Mouse (Mus musculus) heart, postnatal 14 days (tissue): ENCODE data around the gene Erh. TPM values are rescaled to one million over a fixed set of nuclear protein-coding genes. Genes with fewer than 3 reads are reported as not detected.
A peak's percentile ranks its signal among the peaks of the same experiment; 100 is the strongest.

Source experiments
- DNase-seq, 2 experiments: peaks; one replicate each; pipeline ENCODE4 v3.0.0; 2021 to 2022
- intact Hi-C: fragments of 180-260 bp; cut with DNase I; formaldehyde crosslinking; loops from one replicate; pipeline ENCODE4 v1.15.1; 2025
- long read RNA-seq, 2 experiments: library from polyadenylated mRNA; stranded (forward); transcript quantifications; one replicate each; pipeline ENCODE4 v2.0.0; 2021
- total RNA-seq, 2 experiments: library from RNA; stranded (reverse); gene quantifications; 2 replicates each; pipeline ENCODE4 v1.2.3; 2021

Erh gene
- total RNA-seq, result 10 to 100 TPM; 24.8 to 28.6 TPM
- long read RNA-seq, experiment 1, transcript Erh-201 (4 exons, 1,293 nt), result major isoform, 135 of 137 reads
- long read RNA-seq, experiment 1, partial matches to known transcripts, result 0 of 137 reads
- long read RNA-seq, experiment 1, other reads (novel, unspliced or antisense), result 0 of 137 reads
- long read RNA-seq, experiment 2, transcript Erh-201 (4 exons, 1,293 nt), result major isoform, 77 of 84 reads
- long read RNA-seq, experiment 2, partial matches to known transcripts, result 2 of 84 reads
- long read RNA-seq, experiment 2, other reads (novel, unspliced or antisense), result 1 of 84 reads

DNA sequence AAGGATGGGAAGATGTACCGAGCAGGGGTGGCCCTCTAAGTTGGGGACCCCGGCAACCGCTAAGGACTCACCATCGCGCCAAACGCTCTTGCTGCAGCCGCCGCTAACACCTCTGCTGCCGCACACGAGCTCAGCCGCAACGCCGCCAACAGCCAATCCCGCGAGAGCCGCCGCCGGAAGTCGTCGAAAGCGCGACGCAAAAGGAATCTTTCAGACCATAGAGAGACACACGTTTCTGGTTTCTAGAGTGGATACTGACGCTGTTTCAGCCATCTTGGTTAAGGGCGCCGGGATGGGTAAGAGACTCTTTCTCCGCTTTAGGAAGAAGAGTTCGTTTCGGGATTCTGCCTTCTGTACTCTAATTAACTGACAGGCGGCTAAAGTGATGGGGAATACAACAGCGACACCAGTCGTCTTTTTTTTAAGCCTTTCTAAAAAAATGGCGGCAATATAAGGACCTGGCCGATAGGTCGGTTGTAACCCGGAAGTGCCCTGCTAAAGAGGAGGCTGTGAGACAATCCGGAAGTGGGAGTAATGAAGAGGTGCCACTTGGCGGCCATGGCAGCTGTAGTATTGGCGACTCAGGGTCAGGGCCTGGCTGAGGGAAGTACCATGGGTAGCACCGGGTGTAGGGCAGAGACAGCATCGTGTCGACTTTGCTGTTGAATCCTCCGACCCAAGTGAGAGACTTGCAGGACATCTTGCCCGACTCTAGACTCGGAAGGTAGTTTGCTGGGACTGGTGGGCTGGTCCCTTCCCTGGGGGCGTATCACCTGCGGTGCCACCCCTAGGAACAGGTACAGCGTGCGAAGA lies at the start of gene Erh, which contains the start of gene Slc39a9:
Erh (minus strand) TSS at position 649 of the 813 bp plus-strand sequence.
Slc39a9 (plus strand) TSS at position 191 of the 813 bp plus-strand sequence.
- intact Hi-C loops, result no loop called here
- DNase-seq, result peak; percentile 92 to 93

GRCm38 (mm10) chr12:80693700-80694099 lies 49.6 kb upstream of the Erh start:
- no peak for DNase-seq
- intact Hi-C loops, result no loop called here

DNA sequence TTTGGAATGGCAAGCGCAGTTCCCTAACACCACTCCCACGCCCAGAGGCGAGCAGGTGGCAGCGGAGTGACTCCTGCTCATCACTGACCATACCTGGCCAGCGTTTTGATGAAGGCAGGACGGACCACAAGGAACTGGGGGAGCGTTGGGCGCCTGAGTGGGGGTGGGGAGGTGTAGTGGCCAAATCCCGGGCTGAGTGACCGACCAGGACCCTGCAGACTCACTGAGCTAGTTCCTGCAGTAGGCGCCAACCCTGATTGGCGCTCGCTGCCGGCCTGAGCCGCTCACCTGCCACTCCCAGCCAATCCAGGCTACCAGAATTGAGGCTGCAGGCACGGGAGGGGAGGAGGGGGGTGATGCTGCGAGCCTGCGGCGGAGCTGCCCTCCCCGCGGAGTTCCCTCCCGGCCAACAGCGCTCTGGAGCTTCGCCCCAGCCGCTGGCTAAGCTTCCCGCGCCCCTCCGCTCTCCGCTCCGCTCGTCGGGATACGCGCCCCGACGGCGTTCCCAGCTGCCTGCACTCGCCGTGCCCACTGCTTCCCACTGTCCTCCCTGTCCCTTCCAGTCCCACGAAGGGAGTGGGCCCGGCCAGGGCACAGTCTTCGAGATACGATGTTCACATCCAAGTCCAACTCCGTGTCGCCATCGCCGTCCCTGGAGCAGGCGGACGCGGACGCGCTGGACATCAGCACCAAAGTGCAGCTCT lies 48.3 kb upstream of the Erh start, which contains the start of gene Plekhd1:
Plekhd1 (plus strand) TSS at position 323 of the 704 bp plus-strand sequence.
- intact Hi-C loops, result no loop called here
- DNase-seq, result peak; percentile 37 to 42

- intact Hi-C loops, result no loop called here
These were observed 47.5 kb upstream of the Erh start for GRCm38 (mm10) chr12:80691671-80692091.

GRCm38 (mm10) chr12:80689696-80690095 lies 45.6 kb upstream of the Erh start:
- DNase-seq, result no peak
- intact Hi-C loops, result no loop called here

More at GRCm38 (mm10) chr12:80691671-80692091, 47.5 kb upstream of the Erh start:
- no peak for DNase-seq

- DNase-seq, result peak; percentile 31 to 51
- intact Hi-C loops, result no loop called here
These were observed 43.7 kb upstream of the Erh start for GRCm38 (mm10) chr12:80687788-80688211.

- intact Hi-C loops, result loop anchor here (5.0 kb wide), 2 partner anchors 38 to 527 kb away; no protein-coding TSS in a partner anchor
- no peak for DNase-seq
These were observed 40.2 kb upstream of the Erh start for GRCm38 (mm10) chr12:80684316-80684715.

DNA sequence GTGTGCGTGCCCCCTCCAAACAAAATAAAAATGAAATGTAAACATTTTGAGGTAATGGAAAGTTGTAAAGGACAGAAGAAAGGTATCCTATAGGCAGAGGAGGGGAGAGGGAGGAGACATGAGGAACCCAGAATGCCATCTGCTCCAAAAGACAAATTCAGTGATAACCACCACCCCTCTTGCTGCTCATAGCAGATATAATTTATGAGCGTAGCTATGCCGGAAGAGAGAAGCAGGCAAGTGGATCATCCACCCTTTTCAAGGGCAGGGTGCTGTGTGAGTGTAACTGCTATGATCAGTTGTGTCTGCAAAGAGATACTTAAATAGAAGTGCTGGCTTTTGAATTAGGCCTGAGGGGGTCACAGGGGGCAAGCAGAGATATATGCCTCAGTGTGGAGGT lies 39.4 kb upstream of the Erh start:
- intact Hi-C loops, result loop anchor here (5.0 kb wide), 2 partner anchors 39 to 526 kb away; no protein-coding TSS in a partner anchor
- DNase-seq, result no peak

DNA sequence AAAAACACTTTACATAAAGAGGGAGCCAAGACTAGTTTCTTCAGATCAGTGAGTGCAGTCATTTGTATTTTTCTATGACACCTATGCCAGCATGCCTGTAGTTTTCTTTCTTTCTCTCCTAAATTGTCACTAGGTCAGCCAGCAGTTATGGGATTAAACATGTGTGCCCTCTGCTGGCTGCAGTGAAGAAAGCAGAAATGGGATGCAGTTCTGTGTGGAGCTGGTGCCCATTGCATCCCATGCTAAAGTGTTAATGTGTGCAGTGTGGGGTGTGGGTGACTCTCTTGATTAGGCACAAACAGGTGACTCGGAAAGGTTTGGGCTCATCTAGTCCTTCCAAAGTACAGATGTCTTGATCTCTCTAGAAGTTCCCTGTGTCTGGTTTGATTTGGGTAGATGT lies 37.2 kb upstream of the Erh start:
- intact Hi-C loops, result loop anchor here (5.0 kb wide), 2 partner anchors 41 to 524 kb away; no protein-coding TSS in a partner anchor

GRCm38 (mm10) chr12:80673170-80673569 lies 29.0 kb upstream of the Erh start:
- intact Hi-C loops, result loop anchor here (5.0 kb wide), 1 partner anchor 176 kb away; no protein-coding TSS in a partner anchor
- peak; percentile 42 to 70 for DNase-seq

More for the DNA sequence above, 37.2 kb upstream of the Erh start:
- DNase-seq, result peak in 1 of 2 experiments; percentile 48

DNA sequence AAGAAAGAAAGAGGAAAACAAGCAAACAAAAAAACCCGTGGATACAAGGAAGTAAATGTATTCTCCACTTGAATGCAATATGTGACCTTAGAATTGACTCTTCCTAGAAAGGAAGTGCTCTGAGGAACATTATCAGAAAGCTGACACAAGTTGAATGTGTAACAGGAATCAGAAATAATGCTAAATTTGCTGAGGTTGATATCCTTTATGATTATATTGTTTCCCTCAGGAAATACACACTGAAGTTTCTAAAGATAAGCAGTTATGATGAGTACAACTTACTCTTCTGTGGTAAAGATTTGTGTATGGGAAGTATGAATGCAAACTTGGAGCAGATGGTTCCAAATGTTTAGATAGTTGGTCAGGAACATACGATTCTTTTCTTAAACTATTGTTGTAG lies 24.2 kb upstream of the Erh start:
- intact Hi-C loops, result loop anchor here (5.0 kb wide), 1 partner anchor 36 kb away; no protein-coding TSS in a partner anchor

DNA sequence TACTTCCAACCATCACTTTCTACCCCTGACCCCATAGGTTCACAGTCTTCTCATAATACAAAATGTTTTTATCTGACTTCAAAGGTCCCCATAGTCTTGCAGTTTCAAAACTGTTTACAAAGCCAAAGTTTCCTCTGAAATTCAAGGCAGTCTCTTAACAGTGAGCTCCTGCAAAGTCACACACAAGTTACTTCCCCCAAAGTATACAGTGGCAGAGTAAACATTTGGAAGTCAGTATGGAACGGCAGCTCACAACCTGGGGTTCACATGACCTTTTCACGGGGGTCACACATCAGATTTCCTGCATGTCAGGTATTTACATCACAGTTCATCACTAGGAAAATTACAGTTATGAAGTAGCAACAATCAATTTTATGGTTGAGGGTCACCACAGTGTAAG lies 19.8 kb upstream of the Erh start:
- no peak for DNase-seq
- intact Hi-C loops, result no loop called here

More for the DNA sequence above, 24.2 kb upstream of the Erh start:
- no peak for DNase-seq

GRCm38 (mm10) chr12:80662322-80662721 lies 18.2 kb upstream of the Erh start:
- intact Hi-C loops, result no loop called here

GRCm38 (mm10) chr12:80658661-80659060 lies 14.5 kb upstream of the Erh start:
- intact Hi-C loops, result no loop called here
- no peak for DNase-seq

More at GRCm38 (mm10) chr12:80662322-80662721, 18.2 kb upstream of the Erh start:
- DNase-seq, result no peak

DNA sequence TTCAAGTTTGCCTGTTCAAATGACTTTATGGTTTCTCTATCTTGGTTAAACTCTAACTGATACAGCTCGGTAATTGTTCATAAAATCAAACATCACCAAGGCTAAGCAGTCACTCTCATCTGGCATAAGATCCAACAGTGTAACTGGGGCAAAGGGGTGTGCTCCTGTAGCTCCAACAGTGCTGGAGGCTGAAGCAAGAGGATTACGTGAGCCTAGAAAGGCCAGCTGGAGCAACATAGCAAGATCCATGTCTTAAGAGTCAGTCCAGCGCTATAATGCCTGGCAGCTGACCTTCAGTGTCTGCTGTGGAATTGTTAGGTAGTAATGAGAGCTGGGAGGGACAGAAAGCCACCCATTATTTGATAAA lies 10.5 kb upstream of the Erh start:
- DNase-seq, result peak; percentile 6 to 7
- intact Hi-C loops, result no loop called here

DNA sequence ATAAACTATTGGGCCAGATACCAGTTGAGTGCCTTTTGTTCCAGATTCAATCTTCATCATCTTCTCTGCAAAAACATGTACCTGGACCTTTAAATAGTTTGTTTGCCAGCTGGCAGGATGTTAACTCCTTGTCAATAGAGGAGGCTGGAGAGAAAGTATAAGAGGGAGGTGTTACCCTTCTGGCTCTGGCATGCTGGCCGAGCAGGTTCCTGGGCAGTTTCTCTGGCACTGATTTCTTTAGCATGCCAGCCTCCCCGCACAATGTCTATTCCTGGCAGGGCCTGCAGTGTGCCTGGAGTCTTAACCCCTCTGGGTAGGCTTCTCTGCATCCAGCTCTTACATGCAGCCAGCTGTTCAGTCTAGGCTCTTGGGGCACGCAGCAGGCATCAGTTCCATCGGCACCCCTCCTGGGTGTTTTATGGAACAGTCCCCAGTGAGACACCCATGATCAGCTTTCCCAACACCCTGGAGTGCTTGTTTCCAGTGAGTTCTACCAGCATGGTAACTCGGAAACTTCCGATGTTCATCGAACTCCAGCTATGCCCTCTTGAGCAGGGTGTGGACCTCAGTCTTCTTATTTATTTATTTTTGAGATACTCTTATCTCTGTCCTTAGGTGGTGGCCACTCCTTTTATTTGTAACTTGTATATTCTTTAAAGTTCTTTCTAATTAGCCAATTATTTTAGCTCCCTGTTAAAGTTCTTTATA lies 10.0 kb upstream of the Erh start:
- intact Hi-C loops, result no loop called here
- peak; percentile 31 to 54 for DNase-seq

GRCm38 (mm10) chr12:80646377-80646776 lies 2.2 kb upstream of the Erh start:
- intact Hi-C loops, result no loop called here
- DNase-seq, result no peak

DNA sequence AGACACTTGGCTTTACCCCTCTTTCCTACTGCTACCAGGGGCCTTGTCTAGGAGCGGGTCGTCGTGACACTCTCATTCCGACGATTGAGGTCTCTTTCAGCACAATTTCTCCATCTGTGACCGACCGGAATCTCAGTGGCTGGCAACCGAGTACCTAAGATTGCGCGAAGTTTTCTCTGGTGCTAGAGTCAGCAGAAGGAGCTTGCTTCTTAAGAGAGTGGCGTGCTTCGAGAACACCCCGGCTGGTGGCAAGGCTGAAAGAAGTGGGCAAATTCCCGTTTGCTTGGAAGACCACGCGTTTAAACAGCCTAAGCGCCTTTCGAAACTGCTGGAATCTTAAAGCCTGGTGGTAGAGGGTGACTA lies 346 bp upstream of the Erh start:
- intact Hi-C loops, result no loop called here
- no peak for DNase-seq

DNA sequence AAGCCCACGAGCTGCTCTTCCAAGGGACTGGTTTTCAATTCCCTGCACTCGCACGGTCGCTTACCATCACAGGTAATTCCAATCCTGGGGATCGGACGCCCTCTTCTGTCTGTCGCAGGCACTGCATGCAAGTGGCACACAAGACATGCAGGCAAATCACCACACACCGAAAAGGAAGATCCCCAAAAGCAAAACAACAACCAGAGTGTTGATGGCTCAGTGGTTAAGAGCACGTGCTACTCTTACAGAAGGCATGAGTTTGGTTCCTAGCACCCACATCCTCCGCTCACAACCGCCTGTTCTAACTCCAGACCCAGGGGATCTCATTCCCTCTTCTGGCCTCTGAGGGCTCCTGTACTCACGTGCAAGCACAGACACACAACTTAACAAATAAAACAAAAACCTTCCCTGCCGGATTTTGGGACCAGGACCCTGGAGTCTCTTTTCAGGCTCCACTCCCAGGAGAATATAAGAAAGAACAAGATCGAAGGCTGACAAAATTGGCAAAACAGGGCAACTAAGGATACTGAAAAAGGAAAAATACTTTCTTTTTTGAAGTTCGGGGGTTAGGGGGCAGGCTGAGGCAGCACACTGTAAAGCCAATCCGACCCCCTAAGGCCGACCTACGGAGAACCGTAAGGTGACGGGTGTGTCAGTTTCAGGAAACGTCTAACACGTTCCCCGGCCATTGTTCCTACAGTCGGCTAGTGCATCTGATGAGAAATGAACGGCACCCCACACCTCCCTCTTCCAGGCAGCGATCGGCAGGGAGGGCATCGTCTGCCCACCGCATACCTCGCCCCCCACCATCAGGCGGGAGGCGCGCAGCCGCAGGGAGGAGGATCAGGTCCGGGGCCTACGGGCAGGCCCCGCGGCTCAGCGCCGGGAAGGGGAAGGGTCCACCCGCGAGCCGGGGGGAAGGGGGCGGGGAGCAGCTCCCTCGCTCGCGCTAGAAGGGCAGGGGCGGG lies 1.1 kb downstream of the Erh start:
- intact Hi-C loops, result no loop called here
- DNase-seq, result peak; percentile 27 to 57
